Mouse (Mus musculus) liver, embryonic 11.5 days (tissue): ENCODE measurements around the gene Krt78. TPM values are rescaled to one million over a fixed set of nuclear protein-coding genes. Genes with fewer than 3 reads are reported as not detected.
A peak's percentile ranks its signal among the peaks of the same experiment; 100 is the strongest.

Experiments
- ATAC-seq: fragments of 200-750 bp; cut with Nextera tagmentation; replicated peaks from 2 replicates; pipeline ENCODE4 v1.8.0; 2017; ENCODE audit warnings: moderate number of reproducible peaks, mild to moderate bottlenecking, moderate TSS enrichment, moderate library complexity; ENCODE audit not compliant: low FRiP score
- DNase-seq: peaks from one replicate; pipeline ENCODE4 v3.0.0-alpha.2; 2017; ENCODE audit warnings: low spot score
- H3K27ac ChIP-seq: fragments of 300-500 bp; sonication (generic); 2 replicates; pipeline ENCODE4 v1.5.1; 2014; ENCODE audit warnings: mild to moderate bottlenecking, low read depth, low read length, control low read depth
- H3K27me3 ChIP-seq: fragments of 300-500 bp; sonication (generic); replicated peaks from 2 replicates; pipeline ENCODE4 v1.6.1; 2014; ENCODE audit warnings: low read length, mixed read lengths; ENCODE audit not compliant: control insufficient read depth, insufficient read depth
- H3K36me3 ChIP-seq: fragments of 300-500 bp; sonication (generic); 2 replicates; pipeline ENCODE4 v1.6.1; 2014; ENCODE audit warnings: mild to moderate bottlenecking, low read length, moderate library complexity, mixed read lengths; ENCODE audit not compliant: control insufficient read depth, insufficient read depth
- H3K4me1 ChIP-seq: fragments of 300-500 bp; sonication (generic); replicated peaks from 2 replicates; pipeline ENCODE4 v1.6.1; 2014; ENCODE audit warnings: low read length, mixed read lengths; ENCODE audit not compliant: control insufficient read depth, insufficient read depth
- H3K4me2 ChIP-seq: fragments of 300-500 bp; sonication (generic); 2 replicates; pipeline ENCODE4 v1.6.1; 2014; ENCODE audit warnings: mild to moderate bottlenecking, control low read depth, moderate library complexity
- H3K4me3 ChIP-seq: fragments of 300-500 bp; sonication (generic); 2 replicates; pipeline ENCODE4 v1.5.1; 2014; ENCODE audit warnings: low read depth, low read length, control low read depth
- H3K9ac ChIP-seq: fragments of 300-500 bp; sonication (generic); 2 replicates; pipeline ENCODE4 v1.6.1; 2014; ENCODE audit warnings: low read depth, low read length, control low read depth
- H3K9me3 ChIP-seq: fragments of 300-500 bp; sonication (generic); 2 replicates; pipeline ENCODE4 v1.6.1; 2016; ENCODE audit warnings: low read length, inconsistent platforms, mixed read lengths; ENCODE audit not compliant: control insufficient read depth
- WGBS: fragments of 180-500 bp; shearing (Covaris S2); extraction: QIAGEN DNeasy Blood & Tissue Kit; methylation state at CpG from one replicate; pipeline ENCODE4 v1.1.7; 2014; 5-methylcytosine and 5-hydroxymethylcytosine counted together
- polyA plus RNA-seq: library from polyadenylated mRNA; unstranded; fragments of >200 nt; fragmentation: Nextera tagmentation; extraction: Ambion mirVana; gene quantifications from 2 replicates; pipeline ENCODE4 v1.2.1, GENCODE M21; 2014

Gene Krt78
- polyA plus RNA-seq, 1 experiment from 2014 or later = not detected

- no peak overlapping the region for H3K27ac ChIP-seq
- no peak overlapping the region for H3K4me2 ChIP-seq
- H3K9ac ChIP-seq = no peak overlapping the region
- H3K9me3 ChIP-seq = no peaks in the 10 kb centered on the region
- 83% methylated on average over 6 of the region's 6 CpGs for WGBS
- DNase-seq (no peak), ATAC-seq (no peak)
- H3K4me1 ChIP-seq = peaks cover 4% of the 10 kb centered on the region
- no peak overlapping the region for H3K4me3 ChIP-seq
- no peaks in the 10 kb centered on the region for H3K27me3 ChIP-seq
- H3K36me3 ChIP-seq = peaks cover 4% of the 10 kb centered on the region; the same call in 1 of the 2 replicates
These were observed 36.9 kb upstream of the Krt78 start for GRCm38 (mm10) chr15:101990946-101991345.

- ATAC-seq = no peak
- H3K9me3 ChIP-seq = no peaks in the 10 kb centered on the region
These were observed 34.6 kb upstream of the Krt78 start for GRCm38 (mm10) chr15:101988714-101989113.

GRCm38 (mm10) chr15:101988119-101988518 lies 34.0 kb upstream of the Krt78 start:
- Histone ChIP-seq H3K9me3 (no peaks in the 10 kb centered on the region), H3K36me3 (no peaks in the 10 kb centered on the region), H3K4me3 (no peak overlapping the region), H3K27me3 (no peaks in the 10 kb centered on the region), H3K4me2 (no peak overlapping the region), H3K9ac (no peak overlapping the region), H3K4me1 (peaks cover 2% of the 10 kb centered on the region), H3K27ac (no peak overlapping the region)
- ATAC-seq = no peak
- WGBS = under 1% methylated on average over 10 of the region's 10 CpGs
- peak; percentile 79 for DNase-seq

More at GRCm38 (mm10) chr15:101988714-101989113, 34.6 kb upstream of the Krt78 start:
- Histone ChIP-seq H3K27me3 (no peaks in the 10 kb centered on the region), H3K4me1 (peaks cover under 1% of the 10 kb centered on the region), H3K9ac (no peak overlapping the region), H3K27ac (no peak overlapping the region), H3K4me3 (no peak overlapping the region), H3K4me2 (no peak overlapping the region), H3K36me3 (no peaks in the 10 kb centered on the region)
- DNase-seq = no peak
- 64% methylated on average over 8 of the region's 8 CpGs for WGBS

- Histone ChIP-seq H3K27me3 (no peaks in the 10 kb centered on the region), H3K9me3 (no peaks in the 10 kb centered on the region), H3K4me3 (no peak overlapping the region), H3K27ac (no peak overlapping the region), H3K4me1 (peaks cover 2% of the 10 kb centered on the region), H3K9ac (no peak overlapping the region), H3K4me2 (peak overlapping the region; percentile 66), H3K36me3 (no peaks in the 10 kb centered on the region)
- DNase-seq = no peak
- ATAC-seq = no peak
- WGBS = 12% methylated on average over 6 of the region's 6 CpGs
These were observed 30.7 kb upstream of the Krt78 start for GRCm38 (mm10) chr15:101984746-101985145.

GRCm38 (mm10) chr15:101983949-101984601 lies 30.0 kb upstream of the Krt78 start:
- Histone ChIP-seq H3K27me3 (no peaks in the 10 kb centered on the region), H3K4me1 (peaks cover 2% of the 10 kb centered on the region), H3K9ac (peak overlapping the region; percentile 59), H3K4me3 (peak overlapping the region; percentile 35), H3K27ac (peak overlapping the region; percentile 65; the same call in 1 of the 2 replicates), H3K9me3 (no peaks in the 10 kb centered on the region), H3K36me3 (no peaks in the 10 kb centered on the region), H3K4me2 (peak overlapping the region; percentile 66)
- peak; percentile 89 for ATAC-seq
- whole genome bisulfite sequencing = 2% methylated on average over 15 of the region's 15 CpGs
- peak; percentile 92 for DNase-seq

- Histone ChIP-seq H3K9me3 (no peaks in the 10 kb centered on the region), H3K27me3 (no peaks in the 10 kb centered on the region), H3K4me1 (peaks cover 2% of the 10 kb centered on the region), H3K9ac (peak overlapping the region; percentile 59; the same call in 1 of the 2 replicates), H3K36me3 (no peaks in the 10 kb centered on the region), H3K27ac (no peak overlapping the region), H3K4me2 (peak overlapping the region; percentile 66), H3K4me3 (0 out of 2 replicates have a peak overlapping the region, but pooled peaks have one; percentile 35)
- 73% methylated on average over 13 of the region's 13 CpGs for WGBS
- no peak for ATAC-seq
- no peak for DNase-seq
These were observed 29.3 kb upstream of the Krt78 start for GRCm38 (mm10) chr15:101983315-101983948.

GRCm38 (mm10) chr15:101980849-101981248 lies 26.8 kb upstream of the Krt78 start:
- H3K9ac ChIP-seq = no peak overlapping the region
- WGBS = 68% methylated on average over 6 of the region's 6 CpGs

GRCm38 (mm10) chr15:101977043-101977726 lies 23.1 kb upstream of the Krt78 start:
- Histone ChIP-seq H3K9ac (peak overlapping the region; percentile 78), H3K27me3 (no peaks in the 10 kb centered on the region; the same call in none of the 2 replicates), H3K4me1 (peaks cover 26% of the 10 kb centered on the region), H3K36me3 (no peaks in the 10 kb centered on the region), H3K9me3 (no peaks in the 10 kb centered on the region), H3K4me2 (peak overlapping the region; percentile 85), H3K27ac (peak overlapping the region; percentile 73), H3K4me3 (peak overlapping the region; percentile 44)
- DNase-seq = peak; percentile 82
- WGBS = 3% methylated on average over 35 of the region's 39 CpGs
- peak; percentile 95 for ATAC-seq

More at GRCm38 (mm10) chr15:101980849-101981248, 26.8 kb upstream of the Krt78 start:
- DNase-seq (no peak), ATAC-seq (no peak)
- no peaks in the 10 kb centered on the region; the same call in 1 of the 2 replicates for H3K27me3 ChIP-seq
- no peak overlapping the region for H3K4me2 ChIP-seq
- H3K9me3 ChIP-seq = no peaks in the 10 kb centered on the region
- no peaks in the 10 kb centered on the region for H3K36me3 ChIP-seq
- peaks cover 26% of the 10 kb centered on the region for H3K4me1 ChIP-seq
- no peak overlapping the region for H3K27ac ChIP-seq
- H3K4me3 ChIP-seq = no peak overlapping the region
